Mouse (Mus musculus) gastrocnemius, adult 18-20 months (tissue): ENCODE measurements at regions not wholly inside any gene's neighbourhood (a gene's known extent, or its start where the extent isn't known, plus 50 kb on each side); places are given as distances from the start of the nearest gene placed in this dataset.
A peak's percentile ranks its signal among the peaks of the same experiment; 100 is the strongest.

ENCODE experiments used
- DNase-seq: peaks from one replicate; pipeline ENCODE4 v3.0.0; 2021; ENCODE audit warnings: low spot score

DNA sequence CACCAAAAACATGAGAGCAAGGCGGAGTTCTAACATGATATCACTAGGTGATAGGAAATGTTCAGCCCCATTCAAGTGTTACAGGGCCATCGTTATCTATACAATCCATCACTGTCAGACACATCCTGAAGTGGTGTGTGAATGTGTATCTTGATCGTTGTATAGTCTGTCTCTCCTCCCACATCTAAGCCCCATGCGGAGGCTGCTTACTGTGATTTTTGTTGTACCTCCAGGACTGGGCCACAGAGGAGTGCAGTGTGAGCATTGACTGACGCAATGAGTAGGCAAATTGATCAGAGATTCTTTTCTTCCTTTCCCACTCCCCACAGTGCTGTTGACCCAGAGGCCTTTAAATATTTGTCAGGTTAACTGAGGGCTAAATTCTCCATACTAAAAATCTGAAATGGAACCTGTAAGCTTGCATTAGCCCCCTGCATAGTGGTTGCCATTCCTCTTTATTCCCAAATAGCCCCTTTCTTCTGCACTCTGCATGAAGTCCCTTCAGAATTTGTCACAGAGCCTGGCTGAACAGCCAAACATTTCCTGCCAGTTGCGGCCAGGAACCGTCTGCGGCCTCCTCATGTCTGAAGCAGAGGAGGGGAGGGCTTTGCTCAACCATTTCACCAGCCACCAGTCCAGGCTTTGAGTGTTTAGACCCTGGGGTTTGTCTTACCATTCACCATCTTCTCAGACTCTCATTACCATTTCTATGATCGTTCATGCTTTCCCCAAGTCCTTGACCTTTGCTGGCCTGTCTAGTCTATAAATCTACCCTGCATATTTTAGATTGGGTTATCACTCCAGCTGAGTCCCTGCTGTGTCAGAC lies 119.3 kb downstream of the Ttc8 start:
- DNase-seq, result no peak

DNA sequence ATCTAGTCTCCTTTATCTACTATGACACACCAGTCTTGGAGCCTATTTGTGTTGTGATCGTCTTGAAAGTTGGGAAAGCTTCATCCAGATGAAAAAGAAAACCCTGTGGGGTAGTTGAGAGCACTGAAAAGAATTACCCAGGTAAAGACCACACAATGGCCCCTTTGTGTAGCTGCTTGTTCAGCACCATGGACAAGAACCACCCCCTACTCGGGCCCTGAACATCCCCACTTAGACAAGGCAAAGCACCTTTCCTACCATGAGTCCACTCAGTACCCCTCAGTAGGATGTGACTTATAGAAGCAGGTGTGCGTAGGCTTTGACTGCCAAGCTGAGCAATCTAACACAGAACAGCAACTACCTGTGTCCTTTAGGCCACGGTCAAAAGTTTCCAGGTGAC lies 121.2 kb downstream of the Ttc8 start:
- no peak for DNase-seq

DNA sequence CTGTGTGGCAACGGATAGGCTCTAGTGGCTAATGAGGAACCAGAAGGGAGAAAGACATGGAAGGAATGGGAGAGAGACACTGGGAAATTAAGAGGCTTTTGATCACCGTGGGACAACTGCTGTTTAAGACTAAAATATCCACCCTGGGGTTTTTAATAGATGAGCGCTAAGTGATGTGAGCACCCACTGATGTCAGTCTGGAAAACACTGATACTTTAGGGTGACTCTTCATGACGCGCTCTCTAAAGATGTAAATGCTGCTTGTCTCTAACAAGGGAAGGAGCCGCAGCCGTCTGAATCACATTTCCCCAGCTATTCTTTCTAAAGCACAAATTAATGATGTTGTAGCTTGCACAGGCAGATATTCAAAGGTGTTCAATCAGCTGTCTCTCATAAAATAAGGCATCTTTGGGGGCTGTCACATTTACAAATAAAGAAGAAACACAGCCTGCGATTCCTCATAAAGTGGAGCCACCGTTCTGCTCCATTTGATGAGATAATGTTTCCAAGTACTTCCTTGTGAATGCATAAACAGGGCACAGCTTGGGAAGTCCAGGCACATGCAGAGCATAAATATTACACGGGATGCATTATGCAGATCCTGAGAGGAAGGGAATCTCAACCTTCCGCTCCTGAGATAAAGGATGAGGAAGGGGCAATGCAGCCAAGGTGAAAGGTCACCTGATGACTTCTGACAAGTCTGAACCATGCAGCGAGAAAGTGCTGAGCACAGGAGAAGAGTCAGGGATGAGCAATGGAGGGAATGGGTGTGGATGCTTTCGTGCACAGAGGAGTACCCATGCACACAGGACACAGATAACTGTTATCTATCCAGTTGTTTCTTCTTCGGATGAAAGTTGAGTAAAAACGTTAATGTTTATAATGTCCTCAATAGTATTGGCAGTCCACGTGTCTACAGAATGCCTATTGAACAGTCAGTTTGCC lies 122.8 kb downstream of the Ttc8 start:
- DNase-seq, result no peak

DNA sequence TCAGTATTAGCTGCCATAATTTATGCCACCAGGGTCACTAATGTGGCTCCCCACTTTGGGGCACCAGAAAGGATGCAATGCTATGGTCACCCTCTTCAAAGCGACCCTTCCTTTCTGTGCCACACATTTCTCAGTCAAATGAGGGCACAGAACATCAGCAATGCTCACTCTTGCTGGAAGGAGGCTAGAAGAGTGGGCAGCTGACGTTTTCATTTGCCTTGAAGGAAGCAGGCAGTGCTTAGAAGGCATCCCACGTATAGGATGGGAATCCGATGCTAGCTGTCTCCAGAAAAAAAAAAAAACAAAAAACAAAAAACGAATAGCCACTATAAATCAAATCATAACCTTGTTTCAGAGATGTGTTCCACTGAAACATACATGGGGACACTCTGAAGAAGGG lies 124.1 kb downstream of the Ttc8 start:
- DNase-seq, result no peak

DNA sequence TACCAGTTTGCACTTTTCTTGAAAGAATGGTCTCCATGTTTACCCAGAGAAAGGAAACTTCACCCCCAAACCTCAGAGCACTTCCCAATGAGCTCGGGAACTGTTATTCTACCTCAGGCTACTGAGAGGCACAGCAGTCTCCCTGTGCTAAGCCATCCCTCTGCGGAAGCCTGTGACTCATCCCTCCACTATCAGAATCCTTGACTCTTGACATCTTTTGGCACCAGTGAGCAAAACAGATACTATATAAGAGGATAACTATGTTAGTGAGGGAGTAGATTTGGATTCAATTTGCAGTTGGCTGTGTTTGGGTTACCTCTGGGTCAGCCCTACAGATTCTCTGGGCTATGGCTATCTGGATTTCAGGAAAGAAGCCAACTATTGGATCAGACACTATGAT lies 130.1 kb downstream of the Ttc8 start:
- DNase-seq, result no peak

DNA sequence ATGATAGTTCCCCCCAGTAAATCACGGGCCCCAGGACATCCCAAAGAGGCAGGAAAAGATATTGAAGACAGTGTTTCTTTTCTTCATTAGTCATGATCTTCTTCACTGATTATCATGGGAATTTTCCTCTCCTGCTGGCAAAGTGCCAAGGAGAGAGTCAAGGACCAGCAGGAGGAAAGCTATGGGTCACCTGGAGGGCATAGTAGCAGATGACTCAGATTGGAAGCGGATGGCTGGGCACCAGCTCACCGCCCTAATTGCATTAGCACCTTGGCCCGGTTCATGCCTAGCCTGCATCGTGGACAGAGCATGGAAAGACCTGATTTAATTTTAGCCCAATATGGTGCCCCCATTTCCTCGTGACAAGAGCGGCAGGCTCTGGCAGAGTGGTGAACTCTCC lies 132.2 kb downstream of the Ttc8 start:
- no peak for DNase-seq

DNA sequence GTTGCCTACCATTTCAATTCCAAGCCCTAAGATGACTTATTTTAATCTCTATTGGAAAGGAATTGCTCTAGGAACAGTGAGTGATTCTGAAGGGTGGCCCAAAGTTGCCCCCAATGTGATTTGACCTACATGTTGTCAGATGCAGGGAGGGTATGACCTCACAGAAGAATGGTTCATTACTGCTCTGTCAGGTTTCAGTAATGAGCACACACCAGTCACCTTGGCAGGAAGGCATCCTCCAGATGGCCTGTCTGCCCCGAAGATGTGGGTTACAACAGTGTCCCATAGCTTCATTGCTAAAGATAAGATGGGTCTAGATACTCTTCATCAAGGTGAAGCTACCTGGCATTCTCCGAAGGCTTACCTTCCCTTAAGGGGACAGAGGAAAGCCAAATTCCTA lies 137.1 kb downstream of the Ttc8 start:
- no peak for DNase-seq

DNA sequence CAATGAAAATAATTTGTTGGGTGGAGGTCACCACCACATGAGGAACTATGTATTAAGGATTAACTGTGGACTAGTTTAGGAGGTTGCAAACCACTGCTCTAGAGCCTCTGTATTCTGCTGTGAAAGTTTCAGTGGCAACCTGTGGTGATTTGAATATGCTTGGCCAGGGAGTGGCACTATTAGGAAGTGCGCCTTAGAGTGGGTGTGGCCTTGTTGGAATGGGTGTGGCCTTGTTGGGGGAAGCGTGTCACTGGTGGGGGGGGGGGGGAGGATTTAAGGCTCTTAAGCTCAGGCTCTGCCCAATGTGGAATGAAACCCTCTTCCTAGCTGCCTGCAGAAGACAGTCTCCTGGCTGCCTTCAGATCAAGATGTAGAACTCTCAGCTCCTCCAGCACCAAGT lies 138.5 kb downstream of the Ttc8 start:
- DNase-seq, result no peak

DNA sequence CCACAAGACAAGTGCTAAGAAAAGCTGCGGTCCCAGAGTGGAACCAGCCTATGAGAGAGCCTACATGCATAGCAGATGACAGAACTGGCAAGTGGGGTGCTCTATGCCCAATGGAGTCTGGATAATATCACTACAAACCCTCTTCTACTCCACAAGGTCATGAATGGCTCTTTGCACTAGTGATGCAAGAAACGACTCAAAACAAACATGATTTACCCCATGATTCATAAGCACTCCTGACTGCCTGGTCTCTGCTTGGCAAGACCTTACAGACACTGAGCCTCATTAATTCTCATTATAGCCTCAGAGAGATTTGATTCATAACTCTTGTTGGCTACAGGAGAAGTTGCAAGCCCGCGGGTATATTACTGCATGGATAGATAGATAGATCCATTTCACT lies 139.1 kb downstream of the Ttc8 start:
- no peak for DNase-seq

DNA sequence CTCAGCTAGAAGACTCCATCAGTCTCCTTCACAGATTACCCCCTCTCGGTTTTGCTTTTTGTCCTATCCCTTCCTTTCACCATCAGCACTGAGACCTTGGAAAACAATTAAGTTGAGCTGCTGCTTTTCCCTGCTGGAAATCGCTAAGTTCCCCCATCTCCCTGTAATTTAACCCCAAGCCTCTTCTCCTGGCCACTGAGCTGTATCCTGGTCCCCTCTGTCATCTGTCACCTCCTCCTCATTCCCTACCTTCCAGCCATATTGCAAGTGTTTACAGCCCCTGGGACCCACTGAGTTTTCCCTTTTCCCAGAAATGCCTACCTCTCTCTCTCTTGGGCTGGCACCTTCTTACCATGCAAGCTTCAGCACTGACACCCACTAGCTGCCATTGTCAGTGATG lies 140.3 kb downstream of the Ttc8 start:
- no peak for DNase-seq

DNA sequence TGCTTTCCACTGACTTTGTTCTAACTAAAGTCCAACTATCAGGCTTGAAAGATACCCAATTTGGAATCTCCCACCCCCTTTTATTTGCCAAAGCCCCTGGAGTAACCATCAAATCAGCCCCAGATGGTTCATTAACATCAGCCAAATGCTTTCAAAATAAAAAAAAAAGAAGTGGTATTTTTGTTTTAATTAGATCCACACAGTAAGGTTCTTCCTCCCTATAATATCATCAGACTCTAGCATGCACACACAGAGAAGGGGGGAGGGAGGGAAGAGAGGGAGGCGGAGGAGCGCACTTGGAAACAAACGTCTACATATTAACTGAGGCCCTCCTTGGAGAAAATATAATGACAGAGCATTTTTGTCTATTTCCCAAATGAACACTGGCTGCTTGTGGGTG lies 143.1 kb downstream of the Ttc8 start:
- DNase-seq, result no peak

DNA sequence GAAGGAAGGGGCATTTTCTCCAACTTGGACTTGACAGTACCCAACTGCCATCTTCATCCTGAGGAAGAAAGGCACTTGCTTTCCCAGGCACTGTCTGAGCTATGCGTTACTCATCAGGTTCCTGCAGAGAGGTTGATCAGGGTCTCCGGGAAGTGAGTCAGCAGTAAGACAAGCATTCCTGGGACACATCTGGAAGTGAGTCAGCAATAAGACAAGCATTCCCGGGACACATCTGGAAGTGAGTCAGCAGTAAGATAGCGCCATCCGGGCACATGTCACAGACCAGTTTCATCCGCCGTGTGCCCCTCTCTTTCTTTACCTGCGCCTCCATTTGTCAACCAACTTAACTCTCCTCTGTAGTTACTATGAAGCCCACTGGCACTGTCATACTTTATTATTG lies 143.5 kb downstream of the Ttc8 start:
- DNase-seq, result no peak

DNA sequence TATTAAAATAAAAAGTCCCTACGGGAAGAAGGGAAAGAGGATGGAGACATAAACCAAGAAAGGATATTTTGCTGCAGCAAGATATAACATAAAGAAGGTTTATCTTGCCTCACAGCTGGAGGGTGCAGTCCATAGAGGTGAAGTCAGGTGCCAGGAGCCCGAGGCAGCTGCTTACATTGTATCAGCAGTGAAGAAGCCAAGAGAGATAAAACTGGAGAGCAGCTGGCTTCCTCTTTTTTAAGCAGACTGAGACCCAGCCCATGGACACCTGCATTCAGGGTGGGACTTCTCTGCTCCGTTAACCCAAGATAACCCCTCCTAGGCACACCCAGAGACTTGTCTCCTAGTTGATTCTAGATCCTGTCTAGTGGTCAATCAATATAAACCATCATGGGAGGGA lies 147.6 kb downstream of the Ttc8 start:
- DNase-seq, result no peak

DNA sequence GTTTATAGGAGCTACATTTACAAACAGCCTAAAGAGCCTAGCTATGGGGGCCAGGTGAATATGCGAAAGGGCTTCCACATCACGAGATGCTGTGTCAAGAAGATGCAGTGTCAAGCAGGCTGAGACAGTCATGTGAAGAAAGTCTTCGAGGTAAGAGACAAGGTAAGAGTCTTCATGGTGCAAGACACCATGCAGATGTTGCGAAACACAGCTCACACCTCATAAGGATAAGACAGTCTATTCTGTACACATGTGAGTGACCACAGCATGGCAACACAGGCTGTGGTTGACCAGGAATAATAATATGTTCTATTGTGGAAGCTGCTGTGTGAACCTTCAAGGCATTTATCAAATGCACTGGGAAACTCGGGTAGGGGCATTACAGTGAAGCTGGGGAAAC lies 153.4 kb downstream of the Ttc8 start:
- DNase-seq, result no peak

DNA sequence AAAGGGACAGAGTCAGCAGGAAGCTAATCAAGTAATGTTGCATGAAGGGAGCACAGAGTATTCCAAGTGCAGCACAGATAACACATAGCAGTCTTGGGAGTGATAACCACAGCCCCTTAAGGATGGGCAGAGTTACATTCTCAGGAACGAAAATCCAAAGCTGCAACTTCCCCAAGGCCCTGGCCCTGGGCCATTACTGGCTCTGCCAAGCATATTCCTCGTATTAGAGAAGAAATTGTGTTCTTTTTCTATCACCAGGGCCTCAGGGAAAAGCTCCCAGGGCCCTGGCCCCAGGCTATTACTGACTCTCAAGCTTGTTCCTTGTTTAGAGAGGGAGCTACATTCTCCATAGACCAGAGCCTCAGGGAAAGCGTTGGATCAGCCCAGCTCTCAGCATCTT lies 157.0 kb downstream of the Ttc8 start:
- DNase-seq, result no peak

DNA sequence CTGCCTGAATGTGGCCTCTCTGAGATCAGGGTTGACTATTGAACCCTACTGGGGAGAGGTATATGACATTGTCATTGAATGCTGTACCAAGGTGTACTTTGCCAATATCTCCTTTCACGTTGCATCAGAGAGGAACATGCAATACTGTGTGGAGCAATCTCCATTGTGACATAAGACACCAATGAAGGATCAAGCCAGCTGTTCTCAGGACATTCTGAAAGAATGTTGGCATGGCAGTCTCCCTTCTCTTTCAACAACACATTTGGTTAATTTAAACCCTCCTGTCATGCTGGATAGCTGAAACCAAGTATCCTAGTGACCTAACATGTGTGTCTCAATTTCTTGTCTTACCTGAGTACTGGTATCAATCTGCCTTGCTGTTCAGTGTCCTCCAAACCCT lies 159.5 kb downstream of the Ttc8 start:
- DNase-seq, result no peak

DNA sequence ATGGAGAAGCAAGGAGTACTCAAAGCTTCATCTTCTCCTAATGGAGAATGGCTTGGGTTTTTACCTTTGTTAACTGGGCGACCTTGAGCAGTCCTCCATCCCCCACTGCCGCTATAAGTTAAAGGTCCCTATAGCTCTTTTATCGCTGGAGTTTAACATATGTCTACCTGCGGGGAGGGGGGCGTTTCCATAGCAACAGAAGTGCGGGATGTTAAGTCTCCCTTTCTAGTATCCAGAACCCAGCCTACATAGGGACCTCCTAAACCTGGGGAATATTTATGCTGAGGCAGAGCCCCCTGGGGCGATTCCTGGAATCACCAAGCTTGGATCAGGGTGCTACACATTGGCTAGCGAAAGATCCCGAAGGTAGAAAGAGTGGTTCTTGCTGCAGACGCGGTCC lies 163.2 kb downstream of the Ttc8 start:
- DNase-seq, result no peak

DNA sequence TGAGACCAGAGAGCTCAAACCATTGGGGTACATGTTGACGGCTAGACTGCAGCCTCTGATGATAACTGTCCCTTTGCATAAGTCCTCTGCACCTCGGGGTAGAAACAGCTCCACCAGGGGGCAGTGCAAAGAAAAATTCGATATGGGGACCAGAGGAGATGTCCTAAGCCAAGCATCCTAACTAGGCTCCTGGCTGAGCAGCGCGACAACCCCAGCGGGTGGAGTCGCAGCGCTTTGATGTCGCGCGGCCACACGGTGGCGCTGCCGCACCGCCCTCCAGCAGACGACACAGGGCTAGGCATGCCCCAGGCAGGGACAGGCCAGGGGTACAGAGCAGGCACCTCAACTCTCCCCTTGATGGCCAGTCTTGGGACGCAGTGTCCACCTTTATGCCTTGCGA lies 163.8 kb downstream of the Ttc8 start:
- peak; percentile 83 for DNase-seq

DNA sequence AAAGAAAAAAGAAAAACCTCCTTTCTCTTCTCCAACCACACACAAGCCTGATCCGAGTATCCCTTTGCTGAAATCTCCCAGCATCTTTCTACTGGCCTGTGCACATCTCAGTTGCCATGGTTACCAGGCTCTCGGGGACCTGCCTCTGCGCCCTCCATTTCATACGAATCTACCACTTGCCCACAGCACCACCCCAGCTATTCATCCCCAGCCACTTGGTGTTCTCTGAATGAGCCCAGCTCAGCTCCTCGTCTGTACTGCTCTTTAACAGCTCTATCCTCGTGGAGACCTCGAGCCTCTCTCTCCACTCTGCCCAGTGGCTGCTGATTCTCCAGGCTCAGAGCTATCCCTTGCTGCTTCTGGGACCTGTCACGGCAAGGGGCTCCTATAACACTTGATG lies 166.9 kb downstream of the Ttc8 start:
- DNase-seq, result no peak

DNA sequence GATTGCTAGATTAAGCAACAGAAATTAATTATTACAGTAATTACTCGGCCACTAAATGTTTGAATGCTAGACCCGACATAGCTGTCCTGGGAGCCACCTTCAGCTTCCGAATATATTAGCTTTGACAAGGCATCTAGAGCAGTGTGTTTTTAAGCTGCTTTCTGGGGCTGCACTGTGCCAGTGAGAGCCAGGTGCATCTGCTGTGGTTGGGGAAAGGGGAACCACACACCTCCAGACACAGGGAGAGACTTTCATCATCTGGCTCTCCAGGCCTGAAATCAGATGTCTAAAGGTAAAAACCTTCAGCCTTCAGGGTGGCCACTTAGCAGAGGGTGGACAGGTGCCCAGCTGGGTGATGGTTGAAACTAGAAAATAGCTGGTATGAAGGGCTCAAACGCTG lies 171.4 kb downstream of the Ttc8 start:
- no peak for DNase-seq

DNA sequence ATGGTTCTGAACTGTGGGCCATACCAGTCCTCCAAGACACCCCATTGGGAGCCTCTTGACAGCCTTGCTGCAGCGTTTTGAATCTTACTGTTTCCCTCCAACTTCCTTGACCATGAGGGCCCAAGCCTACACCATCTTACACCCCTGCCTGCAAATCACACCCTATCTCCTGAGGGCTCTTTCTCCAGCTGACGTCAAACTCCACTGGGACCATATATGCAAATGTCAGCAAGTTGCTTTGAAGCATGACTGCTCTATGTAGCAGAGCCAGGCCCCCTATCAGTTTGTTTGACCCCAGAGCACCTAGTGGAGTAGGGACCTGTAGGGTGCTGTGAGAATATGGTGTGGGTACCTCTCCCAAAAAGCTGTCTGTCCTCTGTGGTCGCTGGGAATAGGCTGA lies 172.8 kb downstream of the Ttc8 start:
- no peak for DNase-seq

DNA sequence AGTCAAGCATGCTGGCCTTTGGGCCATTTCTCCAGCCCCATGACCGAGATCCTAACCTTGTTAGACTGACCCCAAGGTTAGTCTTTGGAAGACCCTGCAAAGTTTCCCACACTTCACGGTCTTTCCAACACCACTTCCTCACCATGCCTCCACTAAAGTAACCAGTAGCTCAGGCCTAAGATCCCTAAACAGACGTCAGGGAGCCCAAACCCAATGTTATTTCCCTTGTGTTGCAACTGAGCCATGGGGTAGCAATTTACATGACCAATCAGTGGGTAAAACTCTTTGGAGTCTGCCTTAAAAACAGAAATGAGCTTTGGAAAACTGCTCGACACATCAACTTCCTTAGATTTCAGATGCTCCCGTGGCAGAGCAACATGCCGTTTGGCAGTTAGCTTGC lies 173.6 kb downstream of the Ttc8 start:
- DNase-seq, result no peak
